25 mouse cellular contexts compared by ENCODE assay signal in the genomic region with DNA sequence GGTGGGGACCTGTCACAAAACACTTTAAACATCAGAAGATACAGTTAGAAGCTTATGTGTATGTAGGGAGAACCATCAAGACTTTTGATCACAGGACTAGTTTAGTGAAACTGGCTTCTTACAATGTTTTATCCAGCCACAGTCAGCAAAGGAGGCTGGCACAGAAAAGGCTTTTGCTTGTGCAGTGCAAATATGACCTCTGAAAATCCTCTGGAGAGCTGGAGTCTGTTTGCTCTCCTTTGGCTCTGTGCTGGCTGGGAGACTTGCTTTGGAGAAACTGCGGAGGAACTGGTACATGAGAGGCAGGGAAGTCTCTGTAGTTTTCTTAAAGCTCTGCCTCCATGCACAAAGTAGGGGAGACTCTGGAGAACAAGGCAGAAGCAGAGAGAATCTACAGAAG.
A peak's percentile ranks its signal among the peaks of the same experiment; 100 is the strongest.
DNase-seq lines count a peak whose midpoint lies in the region; ATAC-seq and TF ChIP-seq lines count a peak whose summit lies in the region.
"Had no signal": no experiment of that assay in that cellular context is flagged by ENCODE, and none has a peak within 500 bp of the region (broad histone marks: within the 10 kb centered on the region; RNA-seq: fewer than 3 reads in every experiment).

No protein-coding gene starts in this region.

- no peak overlapping the region for H3K4me3 ChIP-seq in lung, embryonic 15.5 days
- no peak overlapping the region for H3K4me3 ChIP-seq in lung, adult 2 months (replicated peaks; ENCODE audit: extremely low read depth, low read depth, low read length)
- H3K4me3 ChIP-seq in stomach, embryonic 15.5 days (replicated peaks) = no peak overlapping the region
- no peak overlapping the region for H3K4me3 ChIP-seq in liver, embryonic 12.5 days
- H3K4me3 ChIP-seq: embryonic facial prominence, embryonic 10.5 days; embryonic facial prominence, embryonic 13.5 days; erythroblast, embryonic 14.5 days; forebrain, embryonic 10.5 days; forebrain, embryonic 13.5 days; heart, adult 2 months; hindbrain, embryonic 12.5 days; hindbrain, embryonic 15.5 days had no signal

- H3K27me3 ChIP-seq in lung, embryonic 15.5 days = no peaks in the 10 kb centered on the region
- H3K27me3 ChIP-seq in stomach, embryonic 15.5 days (replicated peaks) = no peaks in the 10 kb centered on the region
- H3K27me3 ChIP-seq in liver, embryonic 12.5 days (replicated peaks) = no peaks in the 10 kb centered on the region
- H3K27me3 ChIP-seq: embryonic facial prominence, embryonic 13.5 days; forebrain, embryonic 13.5 days; hindbrain, embryonic 12.5 days; hindbrain, embryonic 15.5 days had no signal

- no peak for DNase-seq in lung, adult 2 months
- DNase-seq in brain, adult 2 months (ENCODE audit: low read depth, low spot score) = peak; percentile 5
- DNase-seq: adrenal gland, adult 2 months; adrenal gland, postnatal 14 days; cerebellum, adult 11-12 months; cerebellum, adult 8-10 months; cerebellum, postnatal 10 days; cerebellum, postnatal 36 days; embryo, embryonic 11 days; gastrocnemius, postnatal 25 days; heart, adult 2 months had no signal

- TF ChIP-seq CTCF in lung, adult 2 months (IDR thresholded peaks at IDR 0.05; ENCODE audit: insufficient read depth, low read length) = no peak

- ATAC-seq in lung, embryonic 15.5 days (ENCODE audit: borderline replicate concordance, extremely low read depth, low FRiP score, low TSS enrichment) = peak; percentile 49; the same call in 1 of the 2 replicates
- ATAC-seq in stomach, embryonic 15.5 days (ENCODE audit: insufficient read depth, low FRiP score, low read depth) = peak; percentile 66; the same call in 1 of the 2 replicates
- ATAC-seq in erythroid progenitor cell, adult 5-6 weeks (replicated peaks; ENCODE audit: low FRiP score, poor library complexity, severe bottlenecking) = no peak
- ATAC-seq in liver, embryonic 12.5 days = no peak
- ATAC-seq: CD4-positive, CD25-positive, alpha-beta regulatory T cell, adult 4 months; forebrain, embryonic 13.5 days; forebrain, embryonic 16.5 days had no signal

- H3K9ac ChIP-seq in lung, embryonic 15.5 days = no peak overlapping the region
- H3K9ac ChIP-seq in stomach, embryonic 15.5 days = no peak overlapping the region
- no peak overlapping the region for H3K9ac ChIP-seq in liver, embryonic 12.5 days
- H3K9ac ChIP-seq: embryonic facial prominence, embryonic 13.5 days; forebrain, embryonic 13.5 days; hindbrain, embryonic 12.5 days; hindbrain, embryonic 15.5 days had no signal

- H3K9me3 ChIP-seq in lung, embryonic 15.5 days = no peaks in the 10 kb centered on the region
- H3K9me3 ChIP-seq in stomach, embryonic 15.5 days = no peaks in the 10 kb centered on the region
- no peaks in the 10 kb centered on the region for H3K9me3 ChIP-seq in liver, embryonic 12.5 days (replicated peaks)
- H3K9me3 ChIP-seq: embryonic facial prominence, embryonic 10.5 days; embryonic facial prominence, embryonic 13.5 days; forebrain, embryonic 10.5 days; forebrain, embryonic 13.5 days; hindbrain, embryonic 12.5 days; hindbrain, embryonic 15.5 days had no signal

- H3K4me1 ChIP-seq in lung, embryonic 15.5 days = no peaks in the 10 kb centered on the region
- H3K4me1 ChIP-seq in lung, adult 2 months (ENCODE audit: control insufficient read depth, insufficient read depth, low read length) = no peaks in the 10 kb centered on the region
- no peaks in the 10 kb centered on the region for H3K4me1 ChIP-seq in stomach, embryonic 15.5 days
- H3K4me1 ChIP-seq in liver, embryonic 12.5 days = no peaks in the 10 kb centered on the region
- H3K4me1 ChIP-seq: embryonic facial prominence, embryonic 10.5 days; embryonic facial prominence, embryonic 13.5 days; forebrain, embryonic 10.5 days; forebrain, embryonic 13.5 days; hindbrain, embryonic 12.5 days; hindbrain, embryonic 15.5 days had no signal

- no peaks in the 10 kb centered on the region for H3K36me3 ChIP-seq in lung, embryonic 15.5 days
- H3K36me3 ChIP-seq in stomach, embryonic 15.5 days = no peaks in the 10 kb centered on the region
- no peaks in the 10 kb centered on the region for H3K36me3 ChIP-seq in liver, embryonic 12.5 days
- H3K36me3 ChIP-seq: embryonic facial prominence, embryonic 10.5 days; embryonic facial prominence, embryonic 13.5 days; forebrain, embryonic 10.5 days; hindbrain, embryonic 12.5 days; hindbrain, embryonic 15.5 days had no signal

- TF ChIP-seq POLR2A in lung, adult 2 months (IDR thresholded peaks at IDR 0.05; ENCODE audit: borderline replicate concordance, extremely low read depth, low read depth, low read length) = no peak

- 0 out of 2 replicates have a peak overlapping the region, but pooled peaks have one; percentile 42 for H3K27ac ChIP-seq in lung, embryonic 15.5 days
- H3K27ac ChIP-seq in stomach, embryonic 15.5 days = no peak overlapping the region
- no peak overlapping the region for H3K27ac ChIP-seq in liver, embryonic 12.5 days
- H3K27ac ChIP-seq: embryonic facial prominence, embryonic 10.5 days; embryonic facial prominence, embryonic 13.5 days; forebrain, embryonic 10.5 days; forebrain, embryonic 13.5 days; heart, adult 2 months; hindbrain, embryonic 12.5 days; hindbrain, embryonic 15.5 days had no signal

- H3K4me2 ChIP-seq in lung, embryonic 15.5 days = no peak overlapping the region
- H3K4me2 ChIP-seq in stomach, embryonic 15.5 days = no peak overlapping the region
- no peak overlapping the region for H3K4me2 ChIP-seq in liver, embryonic 12.5 days
- H3K4me2 ChIP-seq: embryonic facial prominence, embryonic 13.5 days; forebrain, embryonic 13.5 days; heart, embryonic 11.5 days; hindbrain, embryonic 12.5 days; hindbrain, embryonic 15.5 days had no signal

- 52% methylated on average over 1 of the region's 1 CpGs for WGBS in lung, embryonic 15.5 days
- WGBS in lung, adult 2 months = 72% methylated on average over 1 of the region's 1 CpGs
- WGBS in stomach, embryonic 15.5 days = 47% methylated on average over 1 of the region's 1 CpGs
- 48% methylated on average over 1 of the region's 1 CpGs for WGBS in liver, embryonic 12.5 days (ENCODE audit: insufficient replicate concordance)

Comparison
In these comparisons a context has a peak if more than half of its experiments do, and no peak if none do; other contexts are left out.
1. ATAC-seq: peak in lung, embryonic 15.5 days (single experiment) and stomach, embryonic 15.5 days (single experiment); none in erythroid progenitor cell, adult 5-6 weeks (single experiment) and liver, embryonic 12.5 days (single experiment).